Mouse (Mus musculus) spleen, adult 2 months (tissue): ENCODE results near the gene Egflam. TPM values are rescaled to one million over a fixed set of nuclear protein-coding genes. Genes with fewer than 3 reads are reported as not detected.
A peak's percentile ranks its signal among the peaks of the same experiment; 100 is the strongest.

Experiments used
- DNase-seq, 2 experiments: peaks; one replicate each; pipeline versions ENCODE4 v3.0.0 to v3.0.0-alpha.2; 2012 to 2021; ENCODE audit warnings: low spot score in 2 of 2, low read depth in 1 of 2
- H3K27ac ChIP-seq: fragments of 200-500 bp; 2 replicates; pipeline ENCODE4 v1.5.1; 2012; ENCODE audit warnings: low read length, inconsistent platforms; ENCODE audit not compliant: insufficient read depth
- H3K27me3 ChIP-seq: fragments of 200-500 bp; 2 replicates; pipeline ENCODE4 v1.6.1; 2012; ENCODE audit warnings: mild to moderate bottlenecking, moderate library complexity, low read length, inconsistent platforms; ENCODE audit not compliant: control insufficient read depth, insufficient read depth
- H3K36me3 ChIP-seq: fragments of 200-500 bp; 2 replicates; pipeline ENCODE4 v1.6.1; 2012; ENCODE audit warnings: mild to moderate bottlenecking, low read length, inconsistent platforms; ENCODE audit not compliant: control insufficient read depth, insufficient read depth
- H3K4me1 ChIP-seq: fragments of 200-500 bp; 2 replicates; pipeline ENCODE4 v1.6.1; 2011; ENCODE audit warnings: inconsistent platforms; ENCODE audit not compliant: control insufficient read depth, insufficient read depth, insufficient read length
- H3K4me3 ChIP-seq: fragments of 200-500 bp; 2 replicates; pipeline ENCODE4 v1.5.1; 2011; ENCODE audit warnings: mild to moderate bottlenecking, inconsistent platforms; ENCODE audit not compliant: insufficient read depth, insufficient read length; ENCODE audit errors: extremely low read depth
- CTCF ChIP-seq: fragments of 200-500 bp; IDR thresholded peaks from 2 replicates; pipeline ENCODE4 v1.5.1; 2011; ENCODE audit warnings: mild to moderate bottlenecking, inconsistent platforms; ENCODE audit not compliant: insufficient read depth, insufficient read length, insufficient replicate concordance; ENCODE audit errors: extremely low read depth
- POLR2A ChIP-seq: fragments of 200-500 bp; IDR thresholded peaks from 2 replicates; pipeline ENCODE4 v1.6.1; 2011; ENCODE audit warnings: low read depth, low read length, inconsistent platforms
- WGBS: fragments of 180-500 bp; shearing (Covaris S2); methylation state at CpG from one replicate; pipeline ENCODE4 v1.1.7; 2018; 5-methylcytosine and 5-hydroxymethylcytosine counted together
- polyA plus RNA-seq: library from polyadenylated mRNA; depleted of rRNA; stranded (reverse); fragments of >200 nt; gene quantifications from 2 replicates; pipeline ENCODE4 v1.2.3, GENCODE M21; 2012; rRNA removed

Egflam gene
- 2.5 and 2.6 TPM in 2 replicates for polyA plus RNA-seq

DNA sequence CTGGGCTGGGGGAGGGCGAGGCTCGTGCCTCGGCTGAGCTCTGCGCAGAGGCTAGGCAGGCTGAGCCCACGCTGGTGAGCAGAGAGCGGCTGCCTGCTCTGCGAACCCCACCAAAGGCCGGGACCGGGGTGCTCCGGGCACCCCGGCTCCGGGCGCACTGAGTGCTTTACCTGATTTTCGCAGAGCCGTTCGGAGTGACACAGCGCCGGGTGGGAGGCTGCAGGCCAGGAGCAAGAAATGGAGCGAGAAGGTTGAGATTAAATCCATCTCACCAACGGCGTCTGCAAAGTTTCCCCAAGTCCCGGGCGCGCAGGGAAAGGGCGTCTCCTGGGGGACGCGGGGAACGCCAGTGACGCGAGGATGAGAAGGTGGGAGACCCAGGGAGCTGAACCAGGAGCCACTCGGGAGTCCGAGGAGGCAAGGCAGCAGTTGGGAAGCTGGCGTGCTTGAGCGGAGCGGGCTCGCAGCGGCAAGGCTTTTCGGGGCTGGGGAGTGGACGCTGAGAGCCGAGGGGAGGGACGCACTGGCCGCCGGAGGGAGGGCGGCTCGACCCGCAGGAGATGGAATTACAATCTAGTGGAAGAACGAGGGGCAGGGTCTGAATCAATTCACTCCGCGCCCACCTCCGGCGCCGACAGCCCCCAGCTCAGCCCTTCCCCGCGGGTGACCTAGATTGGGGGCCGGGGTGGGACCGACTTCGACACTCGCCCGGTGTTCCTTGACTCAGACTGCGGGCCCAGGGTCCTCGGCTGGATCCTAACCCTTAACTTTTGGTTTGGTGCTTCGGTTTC is at the start of gene Egflam:
TSS of gene Egflam (minus strand) at position 578 of the 791 bp plus-strand sequence.
- 0 out of 2 replicates have a peak, but pooled peaks cover 5% of the 10 kb centered on the region for H3K27me3 ChIP-seq

DNA sequence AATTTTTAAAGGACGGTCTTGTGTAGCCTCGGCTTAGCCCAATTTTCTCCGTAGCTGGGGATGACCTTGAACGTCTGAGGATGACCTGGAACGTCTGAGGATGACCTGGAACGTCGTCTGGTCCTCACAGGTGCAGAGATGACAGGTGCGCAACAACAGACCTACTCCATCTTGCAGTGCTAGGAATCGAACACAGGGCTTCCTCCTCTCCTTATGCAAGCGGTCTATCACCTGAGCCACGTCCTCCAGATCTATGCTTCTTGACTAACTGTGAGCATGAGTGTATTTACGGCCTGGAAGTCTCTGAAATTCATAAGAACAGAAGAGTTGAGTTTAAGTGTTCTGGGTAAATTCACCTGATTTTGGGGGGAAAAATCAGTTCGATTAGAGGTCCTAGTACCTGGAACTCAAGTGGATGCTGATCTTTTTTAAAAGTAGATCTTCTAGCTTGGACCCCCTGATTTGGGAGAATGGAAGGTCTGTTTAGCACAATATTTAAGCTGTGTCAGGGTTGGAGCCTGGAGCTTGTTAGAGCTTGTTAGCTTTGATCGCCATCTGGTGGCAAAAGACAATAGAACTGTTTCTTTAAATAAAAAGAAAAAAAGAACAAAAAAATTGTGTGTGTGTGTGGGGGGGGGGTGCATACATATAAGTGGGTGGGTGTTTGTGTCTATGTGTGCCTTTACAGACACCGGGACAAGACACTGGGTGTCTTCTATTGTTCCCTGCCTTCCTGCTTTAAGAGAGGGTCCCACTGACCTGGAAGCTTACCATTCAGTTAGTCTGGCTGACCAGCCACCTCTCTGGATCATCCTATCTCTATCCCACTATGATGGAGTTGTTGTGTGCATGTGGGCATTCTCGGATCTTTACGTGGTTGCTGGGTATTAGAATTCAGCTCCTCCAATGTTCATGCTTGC is 45.5 kb upstream of the Egflam start:
- DNase-seq: no peak
- Histone ChIP-seq H3K27ac (no peak overlapping the region), H3K4me3 (no peak overlapping the region), H3K36me3 (no peaks in the 10 kb centered on the region), H3K4me1 (no peaks in the 10 kb centered on the region), H3K27me3 (no peaks in the 10 kb centered on the region)
- TF ChIP-seq POLR2A (no peak), CTCF (no peak)
- 67% methylated on average over 17 of the region's 17 CpGs for WGBS

More for the DNA sequence above, at the start of gene Egflam:
- no peak within 1 kb of the TSS for H3K27ac ChIP-seq
- DNase-seq: no peak
- no peaks in the 10 kb centered on the region for H3K4me1 ChIP-seq
- TF ChIP-seq POLR2A (no peak), CTCF (no peak)
- WGBS: 5% methylated on average over 62 of the region's 62 CpGs
- H3K4me3 ChIP-seq: peak within 1 kb of the TSS; percentile 20; the same call in 1 of the 2 replicates
- no peaks in the 10 kb centered on the region for H3K36me3 ChIP-seq

DNA sequence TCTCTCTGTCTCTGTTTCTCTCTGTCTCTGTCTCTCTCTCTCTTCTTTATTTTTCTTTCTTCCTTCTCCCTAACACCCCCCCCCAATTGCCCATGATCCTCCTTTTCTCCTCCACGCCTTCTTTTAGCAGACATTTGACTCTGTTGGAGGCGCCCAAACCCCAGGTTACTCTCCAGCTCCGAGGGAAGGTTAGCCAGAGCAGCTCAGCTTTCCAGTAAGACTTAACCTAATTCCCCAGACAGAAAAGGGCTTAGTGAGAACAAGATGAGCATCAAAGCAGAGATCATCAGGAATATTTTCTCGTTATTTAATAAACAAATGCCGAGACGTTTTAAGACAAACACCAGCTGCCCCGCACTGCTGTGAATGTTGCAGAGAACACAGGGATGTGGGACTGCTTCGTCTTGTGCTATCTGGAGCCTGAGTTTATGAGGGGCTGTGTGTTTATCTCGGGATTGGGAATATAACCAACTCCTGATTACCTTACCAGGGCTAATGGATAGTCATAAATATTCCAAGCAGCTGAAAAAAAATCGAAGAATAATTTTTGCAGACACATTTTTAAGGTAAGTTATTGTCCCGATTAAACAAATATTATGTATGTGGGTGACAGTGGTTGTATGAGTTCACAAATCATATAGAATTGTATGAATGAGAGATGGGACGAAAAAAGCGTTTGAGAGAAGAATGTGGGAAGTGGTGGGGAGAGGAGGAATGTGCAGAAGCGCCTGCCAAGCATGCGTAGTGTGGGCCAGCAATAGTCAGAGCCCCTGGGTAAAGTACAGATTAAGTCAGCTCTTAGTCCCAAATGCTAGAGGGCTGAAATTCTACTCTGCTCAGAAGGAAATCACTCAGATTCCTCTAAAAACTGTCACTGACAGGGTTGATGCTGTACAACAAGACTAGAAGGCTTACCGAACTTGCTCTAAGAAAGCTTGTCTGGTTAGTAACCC is 44.2 kb upstream of the Egflam start:
- no peaks in the 10 kb centered on the region for H3K27me3 ChIP-seq
- no peaks in the 10 kb centered on the region for H3K36me3 ChIP-seq
- H3K4me1 ChIP-seq: no peaks in the 10 kb centered on the region
- DNase-seq: no peak
- H3K27ac ChIP-seq: no peak overlapping the region
- TF ChIP-seq CTCF (no peak), POLR2A (no peak)
- H3K4me3 ChIP-seq: no peak overlapping the region
- 69% methylated on average over 16 of the region's 16 CpGs for WGBS

DNA sequence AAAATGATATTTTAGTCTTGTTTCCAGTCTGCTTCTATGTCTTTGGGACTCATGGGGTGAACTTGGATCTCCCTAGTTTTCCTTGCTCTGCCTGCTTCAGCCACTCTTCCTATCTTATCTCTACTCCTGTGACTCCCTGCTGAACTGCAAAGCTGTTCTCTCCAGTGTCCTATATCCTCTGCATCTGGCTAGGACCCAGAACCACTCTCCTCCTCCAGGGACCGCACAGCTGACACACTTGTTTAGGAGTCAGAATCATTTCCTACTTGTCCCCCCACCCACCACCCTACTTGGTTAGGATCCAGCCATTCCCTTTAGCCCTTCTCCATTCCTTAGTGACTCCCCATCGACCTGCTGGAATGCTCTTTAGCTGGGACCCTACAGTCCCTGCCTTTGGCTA is 26.1 kb upstream of the Egflam start:
- H3K36me3 ChIP-seq: no peaks in the 10 kb centered on the region
- no peak overlapping the region for H3K4me3 ChIP-seq
- 77% methylated on average over 2 of the region's 2 CpGs for WGBS
- DNase-seq: no peak
- H3K27ac ChIP-seq: no peak overlapping the region
- H3K27me3 ChIP-seq: no peaks in the 10 kb centered on the region
- no peaks in the 10 kb centered on the region for H3K4me1 ChIP-seq
- TF ChIP-seq POLR2A (no peak), CTCF (no peak)

DNA sequence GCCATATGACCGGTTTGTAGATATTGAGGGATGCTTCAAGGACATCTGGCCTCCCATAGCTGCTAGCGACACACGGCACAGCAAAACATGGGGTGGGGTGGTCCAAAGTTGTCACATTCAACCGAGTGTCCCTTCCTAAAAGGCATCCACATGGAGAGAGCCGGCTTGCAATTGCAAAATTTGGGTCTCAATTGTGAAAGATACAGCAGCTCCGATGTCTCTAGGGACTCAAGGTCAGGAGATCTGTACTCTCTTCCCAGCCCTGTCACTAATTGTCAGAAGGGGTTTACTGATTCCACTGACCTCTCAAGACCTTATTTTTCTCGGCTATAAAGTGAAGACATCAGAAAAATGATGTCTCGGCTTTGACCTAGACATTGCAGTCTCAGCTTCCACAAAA is 6.3 kb upstream of the Egflam start:
- Histone ChIP-seq H3K4me3 (no peak overlapping the region), H3K27ac (no peak overlapping the region), H3K27me3 (no peaks in the 10 kb centered on the region), H3K4me1 (no peaks in the 10 kb centered on the region), H3K36me3 (no peaks in the 10 kb centered on the region)
- TF ChIP-seq CTCF: no peak
- TF ChIP-seq POLR2A: no peak
- WGBS: 86% methylated on average over 8 of the region's 8 CpGs
- no peak for DNase-seq
